Mouse (Mus musculus): ENCODE data around the gene Ppp2r5c.

DNA sequence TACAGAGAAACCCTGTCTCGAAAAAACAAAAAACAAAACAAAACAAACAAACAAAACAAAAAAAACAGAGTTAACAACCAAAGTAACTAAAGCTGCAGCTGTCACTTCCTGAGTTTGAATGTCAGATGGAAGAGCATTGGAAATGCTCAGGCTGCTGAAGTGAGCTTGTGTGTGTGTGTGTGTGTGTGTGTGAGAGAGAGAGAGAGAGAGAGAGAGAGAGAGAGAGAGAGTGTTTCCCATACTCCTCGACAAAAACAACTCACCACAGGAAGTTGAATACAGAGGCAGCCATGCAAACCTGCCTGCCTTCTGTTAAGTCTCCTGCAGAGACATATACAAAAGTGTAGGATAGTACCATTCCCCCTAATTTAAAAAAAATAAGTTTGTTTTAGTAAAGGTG lies 47.9 kb downstream of the Ppp2r5c start:
- TF ChIP-seq POLR2A (IDR thresholded peaks at IDR 0.05; ENCODE audit: borderline replicate concordance, insufficient read depth, low read length) (no peak), CTCF (IDR thresholded peaks at IDR 0.05; ENCODE audit: borderline replicate concordance, insufficient read depth, low read depth, low read length) (no peak)
